Mouse (Mus musculus): ENCODE results near the gene Tspan18. TPM values are rescaled to one million over a fixed set of nuclear protein-coding genes. Genes with fewer than 3 reads are reported as not detected.

Tspan18 gene
- polyA plus RNA-seq, 1 experiment from 2014 or later, result 3.7 TPM

DNA sequence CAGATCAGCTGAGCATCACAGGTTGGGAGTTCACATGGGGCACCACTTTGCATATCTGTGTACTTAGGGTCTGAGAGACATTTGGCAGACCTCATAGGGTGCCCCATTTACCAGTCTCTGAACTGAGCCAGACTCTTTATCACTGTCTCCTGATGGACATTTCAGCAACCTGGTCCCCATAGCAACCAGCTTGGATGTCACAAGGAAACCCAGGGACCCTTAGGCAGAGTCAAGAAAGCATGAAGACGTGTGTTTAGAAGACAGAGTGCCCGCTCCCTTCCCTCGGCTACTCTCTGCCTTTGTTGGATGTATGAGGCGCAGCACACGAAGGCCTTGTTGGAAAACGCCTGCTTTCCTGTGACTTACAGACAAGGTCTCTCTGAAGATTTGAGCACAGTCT is 168.0 kb downstream of the Tspan18 start:
- DNase-seq (no peak), ATAC-seq (ENCODE audit: low read depth) (no peak)
- H3K4me3 ChIP-seq (replicated peaks), result no peak overlapping the region
- no peak overlapping the region for H3K9ac ChIP-seq
- H3K4me2 ChIP-seq, result no peak overlapping the region
- WGBS (ENCODE audit: insufficient replicate concordance), result 72% methylated on average over 6 of the region's 6 CpGs
- peaks cover 17% of the 10 kb centered on the region; the same call in 1 of the 2 replicates for H3K27me3 ChIP-seq
- H3K36me3 ChIP-seq, result no peaks in the 10 kb centered on the region
- H3K27ac ChIP-seq, result no peak overlapping the region
- peaks cover 4% of the 10 kb centered on the region; the same call in 1 of the 2 replicates for H3K4me1 ChIP-seq (replicated peaks)
- no peaks in the 10 kb centered on the region for H3K9me3 ChIP-seq (replicated peaks)

DNA sequence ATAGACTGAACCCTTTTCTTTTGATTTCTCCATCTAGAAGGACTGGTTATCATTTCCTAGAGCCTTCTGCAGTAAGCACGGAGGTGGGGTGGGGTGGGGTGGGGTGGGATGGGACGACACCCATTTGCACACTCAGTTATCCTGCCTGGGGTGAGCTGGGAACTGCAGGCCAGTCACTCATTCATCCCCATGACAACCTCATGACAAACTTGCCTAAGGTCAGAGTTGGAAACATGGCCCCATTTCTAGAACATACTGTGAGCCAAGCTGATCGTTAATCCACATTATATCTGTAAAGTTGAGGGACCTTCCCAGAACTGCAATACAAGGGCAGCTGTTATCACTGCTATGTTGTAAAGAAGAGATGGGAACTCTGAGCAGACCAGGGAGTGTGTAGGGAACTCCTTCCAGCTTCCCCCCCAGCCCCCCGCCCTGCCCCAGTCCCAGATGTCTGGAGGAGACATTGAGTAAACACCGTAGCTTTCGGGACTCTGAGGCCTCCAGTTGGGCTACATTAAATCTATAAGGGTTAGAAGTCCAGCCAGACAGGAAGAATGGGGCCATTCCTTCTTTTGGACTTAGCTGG is 170.5 kb downstream of the Tspan18 start:
- 58% methylated on average over 6 of the region's 6 CpGs for WGBS (ENCODE audit: insufficient replicate concordance)

GRCm38 (mm10) chr2:93163317-93163716 is 171.0 kb downstream of the Tspan18 start:
- 13% methylated on average over 2 of the region's 2 CpGs for WGBS (ENCODE audit: insufficient replicate concordance)
- peaks cover 4% of the 10 kb centered on the region; the same call in 1 of the 2 replicates for H3K4me1 ChIP-seq (replicated peaks)

More for the DNA sequence above, 170.5 kb downstream of the Tspan18 start:
- H3K4me2 ChIP-seq, result no peak overlapping the region
- no peaks in the 10 kb centered on the region for H3K36me3 ChIP-seq
- H3K27me3 ChIP-seq, result 0 out of 2 replicates have a peak, but pooled peaks cover 3% of the 10 kb centered on the region
- H3K9me3 ChIP-seq (replicated peaks), result no peaks in the 10 kb centered on the region
- H3K4me1 ChIP-seq (replicated peaks), result peaks cover 4% of the 10 kb centered on the region; the same call in 1 of the 2 replicates
- no peak for ATAC-seq (ENCODE audit: low read depth)
- no peak overlapping the region for H3K4me3 ChIP-seq (replicated peaks)
- H3K27ac ChIP-seq, result no peak overlapping the region
- DNase-seq, result no peak
- no peak overlapping the region for H3K9ac ChIP-seq

DNA sequence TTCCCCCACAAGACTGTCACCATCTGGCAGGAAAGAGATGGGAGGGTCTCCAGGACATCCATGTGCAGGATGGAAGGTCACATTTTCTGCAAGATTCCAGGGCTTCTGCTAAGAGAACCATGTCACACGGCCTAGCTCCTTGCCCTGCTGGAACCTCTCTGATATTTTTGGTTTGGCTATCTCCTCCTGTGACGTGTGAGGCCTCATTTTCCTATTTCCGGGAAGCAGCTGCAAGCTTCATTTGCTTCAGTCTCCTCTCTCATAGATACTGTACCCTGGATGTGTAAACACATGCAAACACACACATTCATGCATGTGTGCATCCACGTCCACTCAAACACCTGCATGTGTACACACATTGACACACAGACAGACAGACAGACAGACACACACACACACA is 171.5 kb downstream of the Tspan18 start:
- Histone ChIP-seq H3K4me2 (no peak overlapping the region), H3K36me3 (no peaks in the 10 kb centered on the region), H3K9ac (no peak overlapping the region), H3K9me3 (replicated peaks) (no peaks in the 10 kb centered on the region), H3K4me1 (replicated peaks) (peaks cover 4% of the 10 kb centered on the region; the same call in 1 of the 2 replicates), H3K27ac (no peak overlapping the region), H3K4me3 (replicated peaks) (no peak overlapping the region), H3K27me3 (0 out of 2 replicates have a peak, but pooled peaks cover 3% of the 10 kb centered on the region)
- WGBS (ENCODE audit: insufficient replicate concordance), result 42% methylated on average over 4 of the region's 4 CpGs
- ATAC-seq (ENCODE audit: low read depth) (no peak), DNase-seq (no peak)

More at GRCm38 (mm10) chr2:93163317-93163716, 171.0 kb downstream of the Tspan18 start:
- no peak overlapping the region for H3K4me2 ChIP-seq
- H3K36me3 ChIP-seq, result no peaks in the 10 kb centered on the region
- no peak overlapping the region for H3K27ac ChIP-seq
- 0 out of 2 replicates have a peak, but pooled peaks cover 3% of the 10 kb centered on the region for H3K27me3 ChIP-seq
- H3K4me3 ChIP-seq (replicated peaks), result no peak overlapping the region
- ATAC-seq (ENCODE audit: low read depth), result no peak
- H3K9me3 ChIP-seq (replicated peaks), result no peaks in the 10 kb centered on the region
- DNase-seq, result no peak
- no peak overlapping the region for H3K9ac ChIP-seq

GRCm38 (mm10) chr2:93161914-93162664 is 172.2 kb downstream of the Tspan18 start:
- Histone ChIP-seq H3K9me3 (replicated peaks) (no peaks in the 10 kb centered on the region), H3K4me3 (replicated peaks) (no peak overlapping the region), H3K27me3 (0 out of 2 replicates have a peak, but pooled peaks cover 3% of the 10 kb centered on the region), H3K36me3 (no peaks in the 10 kb centered on the region), H3K4me2 (no peak overlapping the region), H3K9ac (no peak overlapping the region), H3K27ac (no peak overlapping the region), H3K4me1 (replicated peaks) (peaks cover 4% of the 10 kb centered on the region; the same call in 1 of the 2 replicates)
- 25% methylated on average over 7 of the region's 7 CpGs for WGBS (ENCODE audit: insufficient replicate concordance)
- no peak for ATAC-seq (ENCODE audit: low read depth)
- no peak for DNase-seq

DNA sequence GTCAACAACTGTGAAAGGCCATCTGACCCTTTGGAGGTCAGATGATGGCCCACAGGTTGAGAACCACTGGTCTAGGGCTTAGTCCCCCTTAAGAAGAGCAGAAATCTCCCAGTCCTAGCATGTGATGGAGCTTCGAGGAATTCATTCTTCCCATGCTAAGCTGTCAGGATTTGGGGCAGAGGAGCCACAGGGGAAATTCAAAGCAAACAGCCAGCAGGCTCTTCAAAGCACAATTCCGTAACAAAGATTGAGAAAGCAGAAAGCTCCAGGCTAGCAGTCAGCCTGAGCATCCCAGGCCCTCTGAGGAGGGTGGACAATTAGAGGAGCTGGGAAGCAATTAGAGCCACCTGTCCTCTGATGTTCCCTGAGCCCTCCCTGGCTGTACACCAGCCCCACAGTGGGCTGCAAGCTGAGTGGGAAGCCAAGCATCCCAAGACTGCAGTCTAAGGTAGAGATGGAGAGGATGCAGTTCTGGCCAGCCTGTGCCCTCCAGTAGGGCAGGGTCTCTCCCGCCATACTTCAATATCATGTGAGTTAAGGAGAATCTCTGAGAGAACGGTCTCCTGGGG is 173.8 kb downstream of the Tspan18 start:
- H3K4me3 ChIP-seq (replicated peaks), result no peak overlapping the region
- DNase-seq, result no peak
- H3K9ac ChIP-seq, result no peak overlapping the region
- peaks cover 4% of the 10 kb centered on the region; the same call in 1 of the 2 replicates for H3K4me1 ChIP-seq (replicated peaks)
- H3K27ac ChIP-seq, result no peak overlapping the region
- no peaks in the 10 kb centered on the region for H3K36me3 ChIP-seq
- ATAC-seq (ENCODE audit: low read depth), result no peak
- WGBS (ENCODE audit: insufficient replicate concordance), result 65% methylated on average over 4 of the region's 4 CpGs
- no peak overlapping the region for H3K4me2 ChIP-seq
- H3K27me3 ChIP-seq, result 0 out of 2 replicates have a peak, but pooled peaks cover under 1% of the 10 kb centered on the region
- no peaks in the 10 kb centered on the region for H3K9me3 ChIP-seq (replicated peaks)

GRCm38 (mm10) chr2:93154486-93155032 is 179.7 kb downstream of the Tspan18 start:
- ATAC-seq (ENCODE audit: low read depth) (no peak), DNase-seq (no peak)
- no peaks in the 10 kb centered on the region for H3K9me3 ChIP-seq (replicated peaks)
- no peaks in the 10 kb centered on the region for H3K27me3 ChIP-seq
- H3K4me3 ChIP-seq (replicated peaks), result no peak overlapping the region
- H3K4me2 ChIP-seq, result no peak overlapping the region
- H3K36me3 ChIP-seq, result no peaks in the 10 kb centered on the region
- WGBS (ENCODE audit: insufficient replicate concordance), result 7% methylated on average over 1 of the region's 1 CpGs
- no peaks in the 10 kb centered on the region for H3K4me1 ChIP-seq (replicated peaks)
- H3K27ac ChIP-seq, result no peak overlapping the region
- no peak overlapping the region for H3K9ac ChIP-seq

GRCm38 (mm10) chr2:93153833-93154232 is 180.5 kb downstream of the Tspan18 start:
- Histone ChIP-seq H3K4me1 (replicated peaks) (no peaks in the 10 kb centered on the region), H3K4me2 (no peak overlapping the region), H3K9ac (no peak overlapping the region), H3K4me3 (replicated peaks) (no peak overlapping the region), H3K36me3 (no peaks in the 10 kb centered on the region), H3K27me3 (0 out of 2 replicates have a peak, but pooled peaks cover 3% of the 10 kb centered on the region), H3K27ac (no peak overlapping the region), H3K9me3 (replicated peaks) (no peaks in the 10 kb centered on the region)
- ATAC-seq (ENCODE audit: low read depth) (no peak), DNase-seq (no peak)
- WGBS (ENCODE audit: insufficient replicate concordance), result 57% methylated on average over 1 of the region's 1 CpGs

DNA sequence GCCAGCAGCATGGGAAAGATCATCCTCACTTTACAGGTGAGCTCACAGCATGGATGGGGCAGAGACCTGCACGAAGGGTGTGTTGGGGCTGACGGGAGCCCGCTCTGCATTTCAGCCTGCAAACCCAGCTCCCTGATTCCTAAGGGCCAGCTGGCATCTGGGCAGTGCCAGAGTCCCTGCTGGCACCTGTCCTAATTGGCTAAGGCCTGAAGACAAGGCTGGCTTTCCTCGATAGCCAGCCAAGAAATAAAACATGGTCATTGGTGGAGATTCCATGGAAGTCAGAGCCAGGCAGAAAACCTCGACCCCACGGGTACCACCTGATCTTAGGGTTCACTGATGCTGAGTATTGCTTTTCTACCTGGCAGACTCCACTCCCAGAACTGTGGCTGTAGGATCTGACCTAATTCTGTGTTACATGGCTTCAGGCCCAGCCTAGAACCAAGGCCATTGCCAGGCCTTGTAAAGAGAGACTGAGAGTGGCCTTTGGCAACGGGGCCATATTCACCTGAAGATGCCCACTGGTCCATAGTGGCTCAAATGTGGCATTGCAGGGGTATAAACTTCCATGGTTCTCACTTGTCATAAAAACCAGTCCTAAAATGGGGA is 181.3 kb downstream of the Tspan18 start:
- H3K36me3 ChIP-seq, result no peaks in the 10 kb centered on the region
- 0 out of 2 replicates have a peak, but pooled peaks cover 3% of the 10 kb centered on the region for H3K27me3 ChIP-seq
- no peaks in the 10 kb centered on the region for H3K4me1 ChIP-seq (replicated peaks)
- no peak overlapping the region for H3K27ac ChIP-seq
- no peak overlapping the region for H3K4me3 ChIP-seq (replicated peaks)
- H3K4me2 ChIP-seq, result no peak overlapping the region
- H3K9ac ChIP-seq, result no peak overlapping the region
- ATAC-seq (ENCODE audit: low read depth) (no peak), DNase-seq (no peak)
- H3K9me3 ChIP-seq (replicated peaks), result no peaks in the 10 kb centered on the region
- 54% methylated on average over 7 of the region's 7 CpGs for WGBS (ENCODE audit: insufficient replicate concordance)

GRCm38 (mm10) chr2:93152191-93152601 is 182.1 kb downstream of the Tspan18 start:
- H3K27me3 ChIP-seq, result 0 out of 2 replicates have a peak, but pooled peaks cover 3% of the 10 kb centered on the region
- no peaks in the 10 kb centered on the region for H3K9me3 ChIP-seq (replicated peaks)
- no peaks in the 10 kb centered on the region for H3K4me1 ChIP-seq (replicated peaks)
- no peak overlapping the region for H3K27ac ChIP-seq
- H3K4me2 ChIP-seq, result no peak overlapping the region
- no peak for ATAC-seq (ENCODE audit: low read depth)
- H3K36me3 ChIP-seq, result no peaks in the 10 kb centered on the region
- DNase-seq, result no peak
- H3K9ac ChIP-seq, result no peak overlapping the region
- 46% methylated on average over 6 of the region's 6 CpGs for WGBS (ENCODE audit: insufficient replicate concordance)
- no peak overlapping the region for H3K4me3 ChIP-seq (replicated peaks)
